Mouse (Mus musculus) megakaryocyte, embryonic 14.5 days (primary cell): Measurements from ENCODE around the gene Dyrk4.

Experiments used
- FLI1 ChIP-seq: IDR thresholded peaks from 2 replicates; pipeline ENCODE4 v1.6.1; 2012; ENCODE audit warnings: low read length, inconsistent platforms, mixed read lengths
- GATA1 ChIP-seq: IDR thresholded peaks from 3 replicates; pipeline ENCODE4 v1.6.1; 2012; ENCODE audit warnings: mixed read lengths, low read length, inconsistent platforms, borderline replicate concordance

- TF ChIP-seq GATA1 (no peak), FLI1 (no peak)
Measured at GRCm38 (mm10) chr6:126966241-126967026, 44.8 kb upstream of the Dyrk4 start.
